Mouse (Mus musculus) CH12.LX (cell line): ENCODE results near the gene Syt9. TPM values are rescaled to one million over a fixed set of nuclear protein-coding genes. Genes with fewer than 3 reads are reported as not detected.
A peak's percentile ranks its signal among the peaks of the same experiment; 100 is the strongest.

ENCODE experiments used
- DNase-seq: peaks from one replicate; pipeline ENCODE4 v3.0.0-alpha.2; 2013; ENCODE audit errors: extremely low read depth
- H3K27ac ChIP-seq: 2 replicates; pipeline ENCODE4 v1.5.1; 2012; ENCODE audit warnings: low read depth, mild to moderate bottlenecking, control low read depth, moderate library complexity; ENCODE audit not compliant: insufficient read depth
- H3K27me3 ChIP-seq: replicated peaks from 2 replicates; pipeline ENCODE3; 2012; ENCODE audit warnings: inconsistent platforms
- H3K36me3 ChIP-seq, 2 experiments: replicated peaks in 1 of 2; 2 replicates each; pipeline versions ENCODE3 to v1.6.1; 2012; ENCODE audit warnings: inconsistent platforms in 1 of 2, low read length in 1 of 2, mild to moderate bottlenecking in 1 of 2, mixed read lengths in 1 of 2, moderate library complexity in 1 of 2; ENCODE audit not compliant: control insufficient read depth in 1 of 2, insufficient read depth in 1 of 2
- H3K4me1 ChIP-seq, 2 experiments: 2 replicates each; pipeline ENCODE4 v1.6.1; 2012; ENCODE audit warnings: inconsistent platforms in 1 of 2, moderate library complexity in 1 of 2; ENCODE audit not compliant: insufficient read depth in 2 of 2, control insufficient read depth in 1 of 2
- H3K4me2 ChIP-seq: 2 replicates; pipeline ENCODE4 v1.6.1; 2012; ENCODE audit warnings: low read depth, mild to moderate bottlenecking, control low read depth; ENCODE audit not compliant: poor library complexity, insufficient read depth, severe bottlenecking
- H3K4me3 ChIP-seq, 3 experiments: fragments of 150-350 bp in 1 of 3; sonication (generic) in 1 of 3; replicated peaks in 1 of 3; 2 replicates each; pipeline versions ENCODE3 to v1.5.1; 2011 to 2012; ENCODE audit warnings: low read depth in 2 of 3, low read length in 2 of 3, mild to moderate bottlenecking in 2 of 3, moderate library complexity in 2 of 3, control low read depth in 1 of 3, improper control_type of control experiment in 1 of 3, inconsistent platforms in 1 of 3, mixed read lengths in 1 of 3; ENCODE audit not compliant: poor library complexity in 1 of 3
- H3K79me2 ChIP-seq: replicated peaks from 2 replicates; pipeline ENCODE4 v1.6.1; 2012; ENCODE audit warnings: mild to moderate bottlenecking, moderate library complexity; ENCODE audit not compliant: control insufficient read depth, poor library complexity, insufficient read depth, severe bottlenecking; ENCODE audit errors: extremely low read depth
- H3K9ac ChIP-seq: 2 replicates; pipeline ENCODE4 v1.6.1; 2012; ENCODE audit warnings: low read depth, mild to moderate bottlenecking, control low read depth, moderate library complexity; ENCODE audit not compliant: insufficient read depth
- H3K9me3 ChIP-seq: replicated peaks from 2 replicates; pipeline ENCODE3; 2012; ENCODE audit warnings: low read length, inconsistent platforms, mixed read lengths
- CHD1 ChIP-seq: IDR thresholded peaks from 2 replicates; pipeline ENCODE4 v1.6.1; 2012; ENCODE audit warnings: low read depth, low read length, improper control_type of control experiment, inconsistent platforms
- CHD2 ChIP-seq: IDR thresholded peaks from 2 replicates; pipeline ENCODE4 v1.6.1; 2011; ENCODE audit warnings: low read length, improper control_type of control experiment
- E2F4 ChIP-seq: IDR thresholded peaks from 2 replicates; pipeline ENCODE4 v1.6.1; 2011; ENCODE audit warnings: low read depth, low read length, improper control_type of control experiment; ENCODE audit not compliant: insufficient replicate concordance
- IRF4 ChIP-seq: IDR thresholded peaks from 2 replicates; pipeline ENCODE4 v1.6.1; 2014; ENCODE audit warnings: low read depth, mild to moderate bottlenecking, inconsistent platforms, low read length, improper control_type of control experiment
- MAFK ChIP-seq: IDR thresholded peaks from 2 replicates; pipeline ENCODE4 v1.6.1; 2011; ENCODE audit warnings: low read length, improper control_type of control experiment; ENCODE audit not compliant: insufficient replicate concordance
- MAX ChIP-seq: IDR thresholded peaks from 2 replicates; pipeline ENCODE4 v1.6.1; 2011; ENCODE audit warnings: low read length, improper control_type of control experiment
- MAZ ChIP-seq: IDR thresholded peaks from 2 replicates; pipeline ENCODE4 v1.6.1; 2012; ENCODE audit warnings: low read depth, mild to moderate bottlenecking, inconsistent platforms, low read length, improper control_type of control experiment, moderate library complexity
- MXI1 ChIP-seq: IDR thresholded peaks from 2 replicates; pipeline ENCODE4 v1.6.1; 2011; ENCODE audit warnings: mild to moderate bottlenecking, low read depth, low read length, improper control_type of control experiment
- MYC ChIP-seq: IDR thresholded peaks from 2 replicates; pipeline ENCODE4 v1.6.1; 2011; ENCODE audit warnings: low read depth, mild to moderate bottlenecking, improper control_type of control experiment, low read length
- PAX5 ChIP-seq: IDR thresholded peaks from 2 replicates; pipeline ENCODE4 v1.6.1; 2012; ENCODE audit warnings: low read length, inconsistent platforms, mixed read lengths
- RCOR1 ChIP-seq: conservative IDR thresholded peaks from 2 replicates; pipeline ENCODE4 v1.6.1; 2012; ENCODE audit warnings: low read depth, mild to moderate bottlenecking, inconsistent platforms, low read length, improper control_type of control experiment
- SIN3A ChIP-seq: IDR thresholded peaks from 2 replicates; pipeline ENCODE4 v1.6.1; 2012; ENCODE audit warnings: low read length, improper control_type of control experiment, inconsistent platforms
- TCF12 ChIP-seq: IDR thresholded peaks from 2 replicates; pipeline ENCODE4 v1.6.1; 2014; ENCODE audit warnings: low read depth, mild to moderate bottlenecking, inconsistent platforms, low read length, improper control_type of control experiment
- UBTF ChIP-seq: IDR thresholded peaks from 2 replicates; pipeline ENCODE4 v1.6.1; 2012; ENCODE audit warnings: low read depth, mild to moderate bottlenecking, inconsistent platforms, low read length, improper control_type of control experiment, moderate library complexity
- ZNF384 ChIP-seq: IDR thresholded peaks from 2 replicates; pipeline ENCODE4 v1.6.1; 2012; ENCODE audit warnings: low read depth, low read length, improper control_type of control experiment, inconsistent platforms
- dilution Hi-C: fragments of 300-500 bp; cut with MboI; formaldehyde crosslinking; loops from 2 replicates; pipeline ENCODE4 v1.14.3; 2020; ENCODE audit warnings: low sequenced_read_pairs; ENCODE audit not compliant: extremely low pct_unique_long_range_greater_than_20kb, extremely low pct_ligation_motif_present
- in situ Hi-C: fragments of 300-500 bp; cut with MboI; formaldehyde crosslinking; loops from 3 replicates; pipeline ENCODE4 v1.14.3; 2019; ENCODE audit warnings: low sequenced_read_pairs, low pct_ligation_motif_present, low pct_unique_long_range_greater_than_20kb, mixed read lengths
- polyA plus RNA-seq: library from polyadenylated mRNA; unstranded; fragments of >175 nt; gene quantifications from 2 replicates; pipeline ENCODE4 v1.2.1, GENCODE M21; 2012; ENCODE audit warnings: low read depth; ENCODE audit not compliant: insufficient read length
- total RNA-seq, 2 experiments: library from RNA; depleted of rRNA; stranded (reverse); fragments of 300-350 nt in 1 of 2; fragments of >200 nt in 1 of 2; gene quantifications; 2 replicates each; pipeline ENCODE4 v1.2.3; 2012 to 2014

The Syt9 gene
- total and polyA plus RNA-seq, 3 experiments = not detected

DNA sequence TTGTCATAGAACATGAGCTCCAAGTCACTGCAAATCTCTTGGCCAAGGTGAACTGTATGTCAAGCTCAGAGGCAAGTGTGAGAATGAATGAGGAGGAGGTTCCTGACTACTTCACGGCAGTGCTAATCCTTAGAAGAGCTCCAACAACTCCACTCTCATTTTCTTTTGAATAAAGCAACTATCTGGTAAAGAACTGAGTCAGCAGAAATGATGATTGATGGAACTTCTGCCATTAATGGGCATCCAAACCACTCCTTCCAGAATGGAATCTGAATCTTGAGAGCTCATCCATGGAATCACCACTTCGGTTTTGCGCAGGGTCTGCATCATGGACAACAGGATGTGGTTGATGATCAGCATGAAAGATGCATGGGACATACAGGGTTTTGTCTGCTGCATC lies 8.4 kb upstream of the Syt9 start:
- Histone ChIP-seq H3K27me3 (no peaks in the 10 kb centered on the region), H3K9ac (no peak overlapping the region), H3K4me3 (no peak overlapping the region), H3K4me2 (no peak overlapping the region), H3K36me3 (no peaks in the 10 kb centered on the region), H3K27ac (no peak overlapping the region), H3K4me1 (0 out of 4 replicates have a peak, but pooled peaks cover 0 to 3% of the 10 kb centered on the region in 2 experiments), H3K9me3 (no peaks in the 10 kb centered on the region), H3K79me2 (no peaks in the 10 kb centered on the region)
- dilution Hi-C loops (no loop called here), in situ Hi-C loops (no loop called here)
- TF ChIP-seq E2F4 (no peak), SIN3A (no peak), PAX5 (no peak), MAFK (peak; percentile 75)
- DNase-seq = no peak

DNA sequence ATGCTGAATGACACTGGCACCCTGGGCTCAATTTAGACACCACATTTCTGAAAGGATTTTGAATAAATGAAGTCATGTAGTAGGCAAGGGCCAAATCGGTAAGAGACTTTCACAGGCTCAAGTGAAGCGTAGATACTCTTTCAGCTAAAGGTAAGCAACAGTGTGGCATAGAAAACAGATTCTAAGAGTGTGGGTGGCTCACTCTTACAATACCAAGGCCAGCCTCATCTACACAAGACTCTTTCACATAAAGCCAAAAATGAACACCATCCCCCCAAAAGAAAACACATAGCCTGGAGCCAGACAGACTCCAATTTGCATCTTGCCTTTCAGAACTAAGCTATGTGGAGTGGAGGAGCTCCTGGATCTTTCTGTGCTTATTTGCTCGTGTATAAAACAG lies 7.9 kb upstream of the Syt9 start:
- H3K79me2 ChIP-seq = no peaks in the 10 kb centered on the region
- H3K4me1 ChIP-seq = no peaks in the 10 kb centered on the region
- H3K4me3 ChIP-seq = no peak overlapping the region
- no peaks in the 10 kb centered on the region for H3K36me3 ChIP-seq
- DNase-seq = no peak
- dilution Hi-C loops = no loop called here
- no peaks in the 10 kb centered on the region for H3K27me3 ChIP-seq
- no peak for TF ChIP-seq IRF4
- TF ChIP-seq CHD2 = no peak
- no peak for TF ChIP-seq TCF12
- no peak for TF ChIP-seq RCOR1
- TF ChIP-seq MYC = no peak
- no peak for TF ChIP-seq MAX
- TF ChIP-seq MXI1 = no peak
- TF ChIP-seq MAZ = no peak
- TF ChIP-seq CHD1 = no peak
- no peaks in the 10 kb centered on the region for H3K9me3 ChIP-seq
- no peak overlapping the region for H3K27ac ChIP-seq
- H3K9ac ChIP-seq = no peak overlapping the region
- in situ Hi-C loops = no loop called here
- H3K4me2 ChIP-seq = no peak overlapping the region

DNA sequence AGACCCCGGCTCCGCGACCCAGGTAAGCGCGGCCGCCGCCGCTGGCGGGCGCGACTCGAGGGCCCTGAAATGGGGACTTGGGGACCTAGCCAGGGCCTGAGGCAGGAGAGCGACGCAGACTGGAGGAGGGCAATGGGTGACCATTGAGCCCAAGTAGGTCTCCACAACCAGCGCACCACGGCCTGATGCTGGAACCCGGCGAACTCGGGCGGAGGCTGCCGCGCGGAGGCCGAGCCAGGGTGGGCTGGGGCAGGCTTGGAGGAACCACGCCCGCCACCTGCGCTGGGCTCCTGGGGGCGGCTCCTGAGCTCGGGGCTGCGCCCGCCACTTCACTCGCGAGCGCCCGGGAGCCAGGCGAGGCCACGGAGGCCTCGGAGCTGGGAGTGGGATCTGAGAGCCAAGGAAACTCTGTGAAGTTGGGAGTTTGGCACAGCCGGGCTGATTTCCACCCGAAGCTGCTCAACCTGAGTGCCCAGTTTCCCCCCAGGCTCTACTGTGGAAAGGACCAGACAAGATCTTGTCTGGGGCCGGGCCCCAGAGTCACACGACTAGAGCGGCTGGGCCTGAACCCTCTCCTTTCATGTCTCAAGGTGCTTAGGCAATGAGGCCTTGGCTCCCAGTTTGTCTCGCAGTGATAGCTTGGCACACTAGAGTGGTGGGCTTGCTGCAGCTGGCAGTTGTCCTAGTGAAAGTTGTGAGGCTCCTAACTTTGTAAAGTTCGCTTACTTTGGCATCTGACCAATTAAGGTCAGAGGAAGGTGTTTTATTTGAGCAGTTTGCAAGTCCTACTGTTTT lies 795 bp downstream of the Syt9 start:
- DNase-seq = no peak
- dilution Hi-C loops (no loop called here), in situ Hi-C loops (no loop called here)
- H3K4me3 ChIP-seq = no peak overlapping the region
- H3K79me2 ChIP-seq = no peaks in the 10 kb centered on the region
- no peak overlapping the region for H3K27ac ChIP-seq
- no peaks in the 10 kb centered on the region for H3K27me3 ChIP-seq
- no peak overlapping the region for H3K9ac ChIP-seq
- H3K9me3 ChIP-seq = peaks cover 9% of the 10 kb centered on the region
- no peaks in the 10 kb centered on the region for H3K36me3 ChIP-seq
- no peak overlapping the region for H3K4me2 ChIP-seq
- H3K4me1 ChIP-seq = no peaks in the 10 kb centered on the region
- no peak for TF ChIP-seq ZNF384
- TF ChIP-seq MAX = no peak
- TF ChIP-seq UBTF = no peak
- no peak for TF ChIP-seq TCF12
